Mouse (Mus musculus): ENCODE measurements around the gene St3gal2. TPM values are rescaled to one million over a fixed set of nuclear protein-coding genes. Genes with fewer than 3 reads are reported as not detected.
"Not testable (repeated sequence)": the region's sequence is repeated elsewhere in the genome, so short reads cannot be mapped to it uniquely, and the experiment has no call there.

The St3gal2 gene
- polyA plus RNA-seq, 2 experiments: 19.2 to 29.9 TPM

DNA sequence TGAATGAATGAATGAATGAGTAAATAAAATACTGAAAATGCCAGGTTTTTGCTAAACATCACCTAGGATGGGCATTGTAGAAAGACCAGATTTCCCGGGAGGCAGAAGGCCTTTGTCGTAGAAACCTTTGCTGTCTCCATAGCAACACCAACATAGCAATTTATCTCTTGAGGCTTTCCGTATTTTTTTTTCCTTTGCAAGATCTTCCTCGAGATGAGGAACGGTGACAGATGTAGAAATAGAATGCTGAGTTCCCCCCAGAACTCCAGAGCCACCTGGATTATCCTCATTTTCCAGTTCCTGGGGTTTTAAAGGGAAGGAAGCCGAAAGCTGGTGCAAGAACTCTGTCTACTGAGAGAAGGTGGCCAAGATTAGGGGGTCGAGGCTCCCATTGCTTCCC lies 44.9 kb downstream of the St3gal2 start:
- no peak overlapping the region for H3K4me3 ChIP-seq (replicated peaks; ENCODE audit: low read length)
- no peak overlapping the region for H3K27ac ChIP-seq (replicated peaks; ENCODE audit: low read depth, low read length)
- H3K36me3 ChIP-seq (ENCODE audit: control insufficient read depth, insufficient read depth, low read length): peaks cover 80% of the 10 kb centered on the region
- H3K4me2 ChIP-seq (replicated peaks; ENCODE audit: low read depth, low read length, severe bottlenecking): no peak overlapping the region
- H3K4me1 ChIP-seq (ENCODE audit: control insufficient read depth, insufficient read depth, low read length): no peaks in the 10 kb centered on the region
- ATAC-seq (ENCODE audit: low FRiP score, low read depth) (no peak), DNase-seq (ENCODE audit: low spot score) (no peak)
- no peaks in the 10 kb centered on the region for H3K9me3 ChIP-seq (ENCODE audit: control insufficient read depth, low read length)
- 86% methylated on average over 7 of the region's 7 CpGs for WGBS
- no peak for TF ChIP-seq POLR2A (IDR thresholded peaks at IDR 0.05; ENCODE audit: borderline replicate concordance, extremely low read depth, insufficient read depth, insufficient read length)
- H3K9ac ChIP-seq (ENCODE audit: low read depth, low read length, severe bottlenecking): no peak overlapping the region
- no peaks in the 10 kb centered on the region for H3K27me3 ChIP-seq (ENCODE audit: control insufficient read depth, insufficient read depth, low read length)

DNA sequence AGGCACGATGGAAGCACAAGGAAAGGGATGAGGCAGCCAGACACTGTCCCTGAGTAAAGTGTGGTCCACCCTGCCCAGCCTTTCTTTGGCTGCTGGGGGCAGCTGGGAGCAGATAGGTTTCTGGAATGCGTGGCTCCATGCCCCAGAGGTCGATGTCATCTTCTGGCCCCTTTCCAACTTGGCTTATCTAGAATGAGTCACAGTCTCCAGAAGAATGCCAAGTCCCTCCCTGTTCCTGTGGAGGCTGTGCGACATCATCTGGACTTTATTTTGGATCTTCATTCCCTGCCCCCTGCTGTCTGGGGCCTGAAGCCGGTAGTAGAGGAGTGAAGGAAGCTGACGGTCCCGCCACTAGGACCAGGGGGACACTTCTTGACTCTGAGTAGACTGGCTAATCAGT lies 45.9 kb downstream of the St3gal2 start:
- H3K4me1 ChIP-seq (ENCODE audit: control insufficient read depth, insufficient read depth, low read length): 0 out of 2 replicates have a peak, but pooled peaks cover 4% of the 10 kb centered on the region
- H3K9ac ChIP-seq (ENCODE audit: low read depth, low read length, severe bottlenecking): no peak overlapping the region
- no peak overlapping the region for H3K27ac ChIP-seq (replicated peaks; ENCODE audit: low read depth, low read length)
- no peak overlapping the region for H3K4me3 ChIP-seq (replicated peaks; ENCODE audit: low read length)
- no peaks in the 10 kb centered on the region for H3K27me3 ChIP-seq (ENCODE audit: control insufficient read depth, insufficient read depth, low read length)
- H3K9me3 ChIP-seq (ENCODE audit: control insufficient read depth, low read length): no peaks in the 10 kb centered on the region
- peaks cover 70% of the 10 kb centered on the region for H3K36me3 ChIP-seq (ENCODE audit: control insufficient read depth, insufficient read depth, low read length)
- ATAC-seq (ENCODE audit: low FRiP score, low read depth): no peak
- DNase-seq (ENCODE audit: low spot score): peak; percentile 83
- no peak overlapping the region for H3K4me2 ChIP-seq (replicated peaks; ENCODE audit: low read depth, low read length, severe bottlenecking)
- TF ChIP-seq POLR2A (IDR thresholded peaks at IDR 0.05; ENCODE audit: borderline replicate concordance, extremely low read depth, insufficient read depth, insufficient read length): no peak
- WGBS: 49% methylated on average over 7 of the region's 7 CpGs

DNA sequence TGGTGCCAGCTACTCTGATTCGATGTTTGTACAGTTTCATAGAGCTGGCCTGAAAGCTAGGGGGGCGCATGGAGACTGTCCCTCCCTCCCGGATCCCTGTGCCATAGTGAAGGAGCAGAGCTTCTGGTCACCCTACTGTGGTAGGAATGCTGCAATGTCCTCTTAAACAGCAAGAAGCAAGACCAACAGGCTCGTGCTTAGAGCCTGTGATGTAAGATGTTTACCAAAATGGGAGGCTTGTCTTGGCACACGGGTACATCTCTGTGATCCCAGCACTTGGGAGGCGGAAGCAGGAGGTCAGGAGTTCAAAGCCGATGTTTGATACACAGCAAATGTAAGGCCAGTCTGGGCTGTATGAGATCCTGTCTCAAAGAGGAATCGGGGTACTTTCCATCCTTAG lies 46.9 kb downstream of the St3gal2 start:
- no peak for TF ChIP-seq POLR2A (IDR thresholded peaks at IDR 0.05; ENCODE audit: borderline replicate concordance, extremely low read depth, insufficient read depth, insufficient read length)
- Histone ChIP-seq H3K27me3 (ENCODE audit: control insufficient read depth, insufficient read depth, low read length) (no peaks in the 10 kb centered on the region), H3K9ac (ENCODE audit: low read depth, low read length, severe bottlenecking) (no peak overlapping the region), H3K9me3 (ENCODE audit: control insufficient read depth, low read length) (no peaks in the 10 kb centered on the region), H3K4me2 (replicated peaks; ENCODE audit: low read depth, low read length, severe bottlenecking) (no peak overlapping the region), H3K36me3 (ENCODE audit: control insufficient read depth, insufficient read depth, low read length) (peaks cover 69% of the 10 kb centered on the region), H3K4me3 (replicated peaks; ENCODE audit: low read length) (no peak overlapping the region), H3K27ac (replicated peaks; ENCODE audit: low read depth, low read length) (no peak overlapping the region), H3K4me1 (ENCODE audit: control insufficient read depth, insufficient read depth, low read length) (0 out of 2 replicates have a peak, but pooled peaks cover 5% of the 10 kb centered on the region)
- 87% methylated on average over 8 of the region's 8 CpGs for WGBS
- no peak for ATAC-seq (ENCODE audit: low FRiP score, low read depth)
- DNase-seq (ENCODE audit: low spot score): no peak

DNA sequence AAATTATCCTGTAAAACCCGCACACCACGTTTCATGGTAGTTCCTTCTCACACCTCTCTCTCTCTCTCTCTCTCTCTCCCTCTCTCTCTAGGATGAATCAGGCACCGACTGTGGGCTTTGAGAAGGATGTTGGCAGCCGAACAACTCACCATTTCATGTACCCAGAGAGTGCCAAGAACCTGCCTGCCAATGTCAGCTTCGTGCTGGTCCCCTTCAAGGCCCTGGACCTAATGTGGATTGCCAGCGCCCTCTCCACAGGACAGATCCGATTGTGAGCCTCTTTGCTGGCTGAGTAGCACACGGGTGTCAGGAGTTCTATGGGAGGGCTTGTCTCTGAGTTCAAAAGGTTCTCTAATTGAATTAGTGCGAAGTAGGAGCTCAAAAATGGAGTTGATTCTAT lies 47.6 kb downstream of the St3gal2 start:
- H3K27me3 ChIP-seq (ENCODE audit: control insufficient read depth, insufficient read depth, low read length): no peaks in the 10 kb centered on the region
- H3K9ac ChIP-seq (ENCODE audit: low read depth, low read length, severe bottlenecking): no peak overlapping the region
- TF ChIP-seq POLR2A (IDR thresholded peaks at IDR 0.05; ENCODE audit: borderline replicate concordance, extremely low read depth, insufficient read depth, insufficient read length): no peak
- H3K4me1 ChIP-seq (ENCODE audit: control insufficient read depth, insufficient read depth, low read length): 0 out of 2 replicates have a peak, but pooled peaks cover 5% of the 10 kb centered on the region
- H3K36me3 ChIP-seq (ENCODE audit: control insufficient read depth, insufficient read depth, low read length): peaks cover 63% of the 10 kb centered on the region
- H3K4me2 ChIP-seq (replicated peaks; ENCODE audit: low read depth, low read length, severe bottlenecking): no peak overlapping the region
- WGBS: 86% methylated on average over 9 of the region's 9 CpGs
- H3K4me3 ChIP-seq (replicated peaks; ENCODE audit: low read length): no peak overlapping the region
- no peak overlapping the region for H3K27ac ChIP-seq (replicated peaks; ENCODE audit: low read depth, low read length)
- H3K9me3 ChIP-seq (ENCODE audit: control insufficient read depth, low read length): no peaks in the 10 kb centered on the region
- DNase-seq (ENCODE audit: low spot score) (no peak), ATAC-seq (ENCODE audit: low FRiP score, low read depth) (no peak)

DNA sequence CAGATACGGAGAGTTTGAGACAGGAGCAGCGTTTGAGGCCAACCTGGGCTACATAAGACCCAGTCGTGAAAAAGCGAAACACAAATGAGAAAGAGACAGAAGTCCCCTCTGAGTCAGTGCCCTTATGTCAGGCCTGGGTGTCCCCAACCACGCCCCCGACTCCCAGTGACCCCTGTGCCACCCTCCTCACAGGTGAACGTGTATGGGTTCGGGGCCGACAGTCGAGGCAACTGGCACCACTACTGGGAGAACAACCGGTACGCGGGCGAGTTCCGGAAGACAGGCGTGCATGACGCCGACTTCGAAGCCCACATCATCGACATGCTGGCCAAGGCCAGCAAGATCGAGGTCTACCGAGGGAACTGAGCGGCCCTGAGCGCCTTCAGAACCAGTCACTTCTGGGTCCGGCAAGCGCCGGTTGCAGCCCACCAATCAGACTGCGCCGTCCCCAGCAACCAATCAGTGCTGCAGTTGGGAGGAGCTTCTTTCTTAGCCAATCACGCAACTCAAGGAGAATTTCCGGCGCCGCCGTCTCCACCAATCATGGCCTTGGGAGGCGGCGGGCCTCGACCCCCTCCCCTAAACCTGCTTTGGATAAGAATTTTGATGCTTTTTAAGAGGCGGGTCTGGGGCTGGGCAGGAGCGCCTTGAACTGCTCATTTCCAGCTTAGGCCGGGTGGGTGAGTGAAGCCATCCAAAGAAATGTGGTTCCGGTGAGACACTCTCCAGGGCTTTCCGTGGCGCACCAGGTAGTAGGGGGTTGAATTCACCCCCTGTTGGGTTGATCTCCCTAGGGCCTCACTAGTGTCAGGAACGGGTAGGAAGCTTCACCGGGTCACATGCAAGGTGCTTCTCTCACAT lies 50.4 kb downstream of the St3gal2 start:
- Histone ChIP-seq H3K27ac (replicated peaks; ENCODE audit: low read depth, low read length) (no peak overlapping the region), H3K9me3 (ENCODE audit: control insufficient read depth, low read length) (no peaks in the 10 kb centered on the region)

DNA sequence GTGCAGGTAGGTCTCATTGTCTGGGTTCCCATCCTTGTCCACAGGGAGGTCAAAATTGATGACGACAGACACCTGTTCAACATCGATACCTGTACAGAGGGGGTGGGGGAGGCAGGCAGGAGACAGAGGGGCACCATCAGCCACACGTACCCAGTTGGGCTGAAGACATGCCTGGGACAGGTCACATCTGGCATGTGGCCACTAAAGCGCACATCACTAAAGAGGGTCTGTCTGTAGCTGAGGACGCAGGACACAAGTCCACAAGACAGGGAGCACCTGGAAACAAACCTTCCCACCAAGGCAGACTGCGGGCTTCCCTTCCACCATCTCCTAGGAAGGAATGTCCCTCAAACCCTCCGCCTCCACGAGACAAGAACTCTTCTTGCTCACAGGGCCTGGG lies 56.8 kb downstream of the St3gal2 start:
- 97% methylated on average over 8 of the region's 8 CpGs for WGBS
- H3K4me3 ChIP-seq (replicated peaks; ENCODE audit: low read length); H3K4me2 ChIP-seq (replicated peaks; ENCODE audit: low read depth, low read length, severe bottlenecking); H3K4me1 ChIP-seq (ENCODE audit: control insufficient read depth, insufficient read depth, low read length); H3K27me3 ChIP-seq (ENCODE audit: control insufficient read depth, insufficient read depth, low read length); H3K9me3 ChIP-seq (ENCODE audit: control insufficient read depth, low read length); H3K9ac ChIP-seq (ENCODE audit: low read depth, low read length, severe bottlenecking); DNase-seq (ENCODE audit: low spot score); ATAC-seq (ENCODE audit: low FRiP score, low read depth); H3K27ac ChIP-seq (replicated peaks; ENCODE audit: low read depth, low read length): not testable (repeated sequence)
- peaks cover 56% of the 10 kb centered on the region for H3K36me3 ChIP-seq (ENCODE audit: control insufficient read depth, insufficient read depth, low read length)

More for the DNA sequence above, 50.4 kb downstream of the St3gal2 start:
- Histone ChIP-seq H3K4me3 (replicated peaks; ENCODE audit: low read length) (peak overlapping the region; percentile 41), H3K4me2 (replicated peaks; ENCODE audit: low read depth, low read length, severe bottlenecking) (peak overlapping the region; percentile 64), H3K9ac (ENCODE audit: low read depth, low read length, severe bottlenecking) (peak overlapping the region; percentile 54), H3K36me3 (ENCODE audit: control insufficient read depth, insufficient read depth, low read length) (peaks cover 65% of the 10 kb centered on the region), H3K27me3 (ENCODE audit: control insufficient read depth, insufficient read depth, low read length) (no peaks in the 10 kb centered on the region), H3K4me1 (ENCODE audit: control insufficient read depth, insufficient read depth, low read length) (0 out of 2 replicates have a peak, but pooled peaks cover 5% of the 10 kb centered on the region)
- DNase-seq (ENCODE audit: low spot score) (peak; percentile 94), ATAC-seq (ENCODE audit: low FRiP score, low read depth) (peak; percentile 96)
- no peak for TF ChIP-seq POLR2A (IDR thresholded peaks at IDR 0.05; ENCODE audit: borderline replicate concordance, extremely low read depth, insufficient read depth, insufficient read length)
- WGBS: 8% methylated on average over 45 of the region's 45 CpGs

DNA sequence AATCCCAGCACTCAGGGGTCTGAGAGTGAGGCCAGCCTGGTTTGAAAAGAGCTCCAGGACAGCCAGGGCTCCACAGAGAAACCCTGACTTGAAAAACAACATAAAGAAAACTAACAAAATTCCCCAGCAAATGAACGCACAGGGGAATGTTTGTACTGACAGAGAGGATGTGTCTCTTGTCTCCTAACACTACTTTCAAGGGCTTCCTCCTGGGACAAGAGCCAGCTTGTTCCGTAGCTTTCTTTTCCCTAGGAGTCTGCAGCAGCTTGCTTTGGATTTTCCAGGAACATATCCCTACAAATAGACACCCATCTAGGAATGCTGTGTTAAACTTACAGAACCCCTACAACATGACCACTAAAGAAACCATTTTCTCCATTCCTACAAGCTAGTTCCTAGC lies 58.3 kb downstream of the St3gal2 start:
- not testable (repeated sequence) for H3K4me1 ChIP-seq (ENCODE audit: control insufficient read depth, insufficient read depth, low read length); ATAC-seq (ENCODE audit: low FRiP score, low read depth); H3K27ac ChIP-seq (replicated peaks; ENCODE audit: low read depth, low read length); DNase-seq (ENCODE audit: low spot score); H3K4me2 ChIP-seq (replicated peaks; ENCODE audit: low read depth, low read length, severe bottlenecking); H3K27me3 ChIP-seq (ENCODE audit: control insufficient read depth, insufficient read depth, low read length); H3K9me3 ChIP-seq (ENCODE audit: control insufficient read depth, low read length); H3K9ac ChIP-seq (ENCODE audit: low read depth, low read length, severe bottlenecking); H3K4me3 ChIP-seq (replicated peaks; ENCODE audit: low read length)
- WGBS: 90% methylated on average over 2 of the region's 2 CpGs
- H3K36me3 ChIP-seq (ENCODE audit: control insufficient read depth, insufficient read depth, low read length): peaks cover 68% of the 10 kb centered on the region
